Mouse (Mus musculus) ovary, postnatal 10 days (tissue): ENCODE data around the gene Zfp729a.
A peak's percentile ranks its signal among the peaks of the same experiment; 100 is the strongest.
"Not testable (repeated sequence)": the region's sequence is repeated elsewhere in the genome, so short reads cannot be mapped to it uniquely, and the experiment has no call there.

Experiments
- DNase-seq: peaks from one replicate; pipeline ENCODE4 v3.0.0; 2022; ENCODE audit warnings: low spot score

Zfp729a gene

GRCm38 (mm10) chr13:67637294-67638007, at the start of gene Zfp729a, which contains the start of gene Gm49345:
Zfp729a (minus strand) TSS chr13:67637791.
Gm49345 (minus strand) TSS chr13:67637769.
- peak; percentile 55 for DNase-seq

- DNase-seq = no peak
These were observed 49.4 kb upstream of the Zfp729a start, which contains the start of gene Zfp738 for GRCm38 (mm10) chr13:67686971-67687370. Zfp738 (minus strand) TSS chr13:67687071.

DNA sequence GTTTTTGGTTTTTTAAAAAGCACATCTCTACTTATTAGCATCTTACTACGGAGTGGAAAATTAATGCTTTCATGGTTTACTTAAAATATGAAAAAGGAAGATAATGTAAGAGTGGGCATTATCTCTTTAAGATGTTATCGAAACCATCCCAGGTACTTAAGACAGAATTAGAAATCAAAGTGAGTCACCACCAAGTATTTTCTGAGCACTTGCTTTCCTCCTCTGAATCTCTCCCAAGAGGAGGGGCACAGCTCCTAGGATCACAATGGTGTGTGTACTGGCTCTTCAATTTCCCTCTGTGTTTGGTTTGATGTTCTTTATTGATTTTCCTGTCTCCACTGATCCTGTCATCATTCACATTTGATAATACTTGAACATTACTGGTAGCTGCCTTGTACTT, 46.2 kb upstream of the Zfp729a start:
- DNase-seq = not testable (repeated sequence)

DNA sequence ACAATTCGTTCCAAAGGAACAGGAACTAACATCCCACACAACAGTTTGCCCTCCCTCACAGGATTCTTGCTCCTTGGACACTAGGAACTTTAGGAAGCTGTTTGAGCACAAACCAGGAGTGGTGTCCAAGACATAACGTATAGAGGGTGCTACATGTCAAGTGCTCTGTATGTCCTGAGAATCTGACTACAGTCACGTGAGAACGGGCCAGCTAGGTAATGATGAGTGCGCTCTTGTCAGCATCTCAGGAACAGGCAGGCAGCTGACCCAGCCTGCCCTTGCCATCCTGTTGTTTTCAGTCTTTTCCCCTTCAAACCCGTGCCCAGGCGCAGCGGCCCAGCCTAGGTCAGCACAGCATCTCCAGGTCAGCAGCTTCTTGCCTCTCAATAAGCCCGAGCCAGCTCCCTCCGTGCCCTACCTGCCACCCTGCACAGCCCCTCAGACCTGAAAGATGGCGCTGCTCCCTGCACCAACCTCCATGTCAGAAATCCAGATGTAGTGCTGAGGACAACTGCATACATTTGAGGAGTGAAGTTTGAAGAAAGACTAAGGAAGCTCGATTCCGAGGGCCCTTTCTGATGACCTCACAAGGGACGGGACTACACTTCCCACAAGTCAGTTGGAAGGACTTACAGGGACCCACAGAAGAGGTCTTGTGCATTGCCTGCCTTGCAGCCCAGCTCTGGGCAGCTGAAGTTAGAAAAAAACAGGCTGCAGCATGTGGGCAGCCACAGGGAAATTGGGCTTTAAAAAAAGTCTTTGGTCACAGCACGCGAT, 45.6 kb upstream of the Zfp729a start:
- peak; percentile 47 for DNase-seq

GRCm38 (mm10) chr13:67674902-67675301, 37.3 kb upstream of the Zfp729a start:
- no peak for DNase-seq

GRCm38 (mm10) chr13:67652496-67652895, 14.9 kb upstream of the Zfp729a start:
- DNase-seq = no peak

DNA sequence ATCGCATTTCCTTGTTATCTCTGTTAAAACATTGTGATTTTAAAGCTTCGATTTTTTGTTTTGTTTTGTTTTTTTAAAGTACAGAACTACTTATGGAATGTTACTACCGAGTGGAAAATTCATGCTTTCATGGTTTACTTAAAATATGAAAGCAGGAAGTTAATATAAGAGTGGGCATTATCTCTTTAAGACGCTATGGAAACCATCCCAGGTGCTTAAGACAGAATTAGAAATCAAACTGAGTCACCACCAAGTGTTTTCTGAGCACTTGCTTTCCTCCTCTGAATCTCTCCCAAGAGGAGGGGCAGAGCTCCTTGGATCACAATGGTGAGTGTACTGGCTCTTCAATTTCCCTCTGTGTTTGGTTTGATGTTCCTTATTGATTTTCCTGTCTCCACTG, 27.5 kb downstream of the Zfp729a start:
- no peak for DNase-seq

- DNase-seq = peak; percentile 71
These were observed 28.3 kb downstream of the Zfp729a start, which contains the start of gene Zfp729b for GRCm38 (mm10) chr13:67609066-67609876. Zfp729b (minus strand) TSS chr13:67609707.

DNA sequence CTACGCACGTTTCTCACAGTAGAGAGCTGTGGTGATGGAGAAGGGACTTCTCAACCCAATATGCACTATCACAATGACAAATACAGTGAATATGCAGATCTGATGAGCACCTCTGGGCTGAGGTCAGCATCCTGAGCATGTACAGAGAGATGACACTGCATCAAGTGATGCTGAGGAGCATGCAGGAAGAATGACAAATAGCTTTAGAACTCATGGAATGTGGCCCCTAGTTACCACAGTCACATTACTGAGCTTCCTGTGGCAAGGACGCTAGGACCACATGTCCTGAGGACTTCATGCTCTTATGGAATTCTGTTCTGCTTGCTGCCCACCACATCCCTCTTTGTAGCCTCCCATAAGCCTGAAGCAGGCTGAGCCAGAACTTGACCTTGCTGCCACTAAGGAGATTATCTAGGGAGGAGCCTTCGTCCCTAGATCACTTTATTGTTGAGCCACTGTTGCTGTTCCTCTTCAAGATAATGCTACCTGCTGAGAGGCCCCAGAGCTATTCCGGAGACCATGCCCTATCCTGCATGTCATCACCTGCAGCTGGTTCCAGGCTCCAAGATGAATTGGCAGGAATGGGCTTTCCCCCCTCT, 64.9 kb downstream of the Zfp729a start:
- no peak for DNase-seq
